Mouse (Mus musculus) spleen, adult 10 weeks (tissue): ENCODE data around the gene 2310003L06Rik. TPM values are rescaled to one million over a fixed set of nuclear protein-coding genes. Genes with fewer than 3 reads are reported as not detected.

Source experiments
- polyA plus RNA-seq: library from polyadenylated mRNA; stranded (reverse); fragments of 350-450 nt; fragmentation: Illumina TruSeq; extraction: RNeasy Lipid Tissue Mini Kit (QIAGEN cat#74804); gene quantifications from one replicate; pipeline ENCODE4 v1.2.3, GENCODE M21; 2015; ENCODE audit warnings: low replicate concordance; ENCODE audit not compliant: insufficient read depth

2310003L06Rik gene
- not detected for polyA plus RNA-seq

DNA sequence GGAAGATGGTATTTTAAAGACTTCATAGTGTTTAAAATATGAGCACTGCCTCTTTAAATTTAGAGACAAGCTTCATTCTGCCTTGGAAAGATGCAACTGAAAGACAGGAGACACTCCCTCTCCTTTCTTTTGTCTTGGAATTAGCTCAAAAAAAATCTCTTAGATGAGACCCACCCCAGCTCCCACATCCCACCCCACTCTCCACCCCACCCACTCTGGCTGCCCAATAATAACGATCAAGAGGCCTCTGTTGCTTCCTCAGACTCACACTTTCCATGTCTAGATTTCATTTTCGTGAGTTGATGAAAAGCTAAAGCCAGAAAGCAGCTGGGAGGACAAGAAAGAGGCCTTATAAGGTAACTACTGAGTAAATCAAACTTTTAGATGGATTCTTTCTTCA lies at the start of gene 2310003L06Rik, which contains the start of gene Gm28434:
TSS of gene 2310003L06Rik (plus strand) at position 259 of the 400 bp plus-strand sequence.
TSS of gene Gm28434 (plus strand) at position 317 of the 400 bp plus-strand sequence.

DNA sequence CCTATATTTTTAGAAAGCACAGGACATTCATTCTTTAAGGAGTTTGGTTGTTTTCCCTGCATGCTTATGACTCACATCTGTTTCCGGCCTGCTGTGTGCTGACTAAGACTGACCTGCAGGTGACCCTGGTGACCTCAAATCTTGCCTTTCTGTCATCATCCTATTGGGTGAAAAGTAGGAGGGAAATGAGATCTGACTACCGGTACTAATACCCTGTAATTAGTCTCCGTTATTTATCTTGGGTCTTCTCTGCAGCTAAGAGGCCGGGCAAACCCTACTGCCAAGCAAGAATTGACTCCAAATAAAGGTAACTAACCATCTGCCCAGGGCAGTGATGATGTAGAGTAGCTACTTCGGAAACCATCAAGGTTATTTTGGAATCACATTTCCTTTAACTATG lies 43.9 kb upstream of the 2310003L06Rik start, which contains the start of gene Csn3:
TSS of gene Csn3 (plus strand) at position 208 of the 400 bp plus-strand sequence.

DNA sequence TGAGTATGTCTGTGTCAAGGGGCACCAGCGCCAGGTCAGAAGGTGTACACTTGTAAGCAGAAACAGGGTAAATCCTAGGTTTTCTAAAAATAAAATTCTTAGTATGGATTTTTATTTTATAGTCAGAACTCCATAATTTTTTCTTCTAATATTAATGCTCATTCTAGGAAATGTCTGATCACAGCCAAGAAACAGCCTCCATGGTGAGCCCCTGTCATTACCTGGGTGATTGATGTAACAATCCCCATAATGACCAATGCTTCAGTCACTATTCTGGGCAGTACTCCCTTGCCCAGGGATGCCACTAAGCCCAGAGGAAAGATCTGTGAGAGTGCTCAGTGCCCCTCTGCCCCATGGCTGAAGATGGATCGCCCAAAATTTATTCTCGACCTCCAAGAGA lies 9.9 kb downstream of the 2310003L06Rik start, which contains the start of gene Cabs1:
TSS of gene Cabs1 (plus strand) at position 301 of the 400 bp plus-strand sequence.

DNA sequence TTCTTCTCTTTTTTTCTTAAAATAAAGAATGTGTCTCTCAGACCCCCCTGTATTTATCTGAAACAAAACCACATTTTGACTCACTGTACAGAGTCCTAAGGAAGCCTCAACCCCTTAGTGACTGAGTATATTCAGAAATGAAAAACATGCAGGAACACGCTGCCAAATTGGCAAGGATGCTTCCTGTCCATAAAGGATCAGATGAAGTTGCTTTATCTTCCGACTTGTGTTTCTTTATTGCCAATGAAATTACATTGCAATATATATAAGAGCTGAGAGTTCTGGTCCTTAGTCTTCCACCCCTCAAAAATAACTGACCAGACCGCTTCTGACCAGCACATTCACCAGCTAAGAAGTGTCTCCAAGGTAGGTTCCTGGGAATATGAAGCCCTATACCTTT lies 33.0 kb downstream of the 2310003L06Rik start, which contains the start of gene Smr3a:
TSS of gene Smr3a (plus strand) at position 301 of the 400 bp plus-strand sequence.

Other genes starting within 250 kb of the 2310003L06Rik start
- gene Csn1s2a, start 194.9 kb upstream of the 2310003L06Rik start, polyA plus RNA-seq, result not detected
- not detected for gene Csn1s2b, start 161.4 kb upstream of the 2310003L06Rik start, polyA plus RNA-seq
- gene Prr27, start 143.8 kb upstream of the 2310003L06Rik start, polyA plus RNA-seq, result not detected
- not detected for gene Odam, start 84.4 kb upstream of the 2310003L06Rik start, polyA plus RNA-seq
- gene Csn3, start 43.9 kb upstream of the 2310003L06Rik start, polyA plus RNA-seq, result not detected
- gene Gm28434, start 58 bp downstream of the 2310003L06Rik start, polyA plus RNA-seq, result not detected
- gene Cabs1, start 10.0 kb downstream of the 2310003L06Rik start, polyA plus RNA-seq, result not detected
- gene Smr3a, start 33.1 kb downstream of the 2310003L06Rik start, polyA plus RNA-seq, result not detected
- gene Smr2, start 117.1 kb downstream of the 2310003L06Rik start, polyA plus RNA-seq, result not detected
- not detected for gene Gm11116, start 142.1 kb downstream of the 2310003L06Rik start, polyA plus RNA-seq
- not detected for gene Gm11115, start 184.6 kb downstream of the 2310003L06Rik start, polyA plus RNA-seq